Mouse (Mus musculus) naive thymus-derived CD4-positive, alpha-beta T cell, adult 2 months (primary cell): ENCODE data around the gene Ackr2.

ENCODE experiments used
- DNase-seq: peaks from one replicate; pipeline ENCODE4 v3.0.0-alpha.2; 2011; ENCODE audit warnings: low read depth

The Ackr2 gene

GRCm38 (mm10) chr9:121892057-121892687, 6.0 kb upstream of the Ackr2 start:
- no peak for DNase-seq

GRCm38 (mm10) chr9:121894447-121894846, 3.7 kb upstream of the Ackr2 start:
- DNase-seq: no peak

- DNase-seq: no peak
These were observed 2.7 kb upstream of the Ackr2 start for GRCm38 (mm10) chr9:121895392-121895993.

- DNase-seq: no peak
These were observed 1.3 kb upstream of the Ackr2 start for GRCm38 (mm10) chr9:121896820-121897219.

- DNase-seq: no peak
These were observed 1.2 kb downstream of the Ackr2 start for GRCm38 (mm10) chr9:121899306-121899705.

- DNase-seq: no peak
These were observed 2.2 kb downstream of the Ackr2 start for GRCm38 (mm10) chr9:121900282-121900855.

- DNase-seq: no peak
These were observed 3.9 kb downstream of the Ackr2 start for GRCm38 (mm10) chr9:121901710-121902700.

GRCm38 (mm10) chr9:121903476-121904305, 5.5 kb downstream of the Ackr2 start:
- no peak for DNase-seq

GRCm38 (mm10) chr9:121904319-121904718, 6.2 kb downstream of the Ackr2 start:
- DNase-seq: no peak

- no peak for DNase-seq
These were observed 6.8 kb downstream of the Ackr2 start for GRCm38 (mm10) chr9:121904946-121905345.

- DNase-seq: no peak
These were observed 7.5 kb downstream of the Ackr2 start for GRCm38 (mm10) chr9:121905556-121906185.

GRCm38 (mm10) chr9:121906456-121906855, 8.3 kb downstream of the Ackr2 start:
- DNase-seq: no peak

- DNase-seq: no peak
These were observed 9.4 kb downstream of the Ackr2 start for GRCm38 (mm10) chr9:121907356-121908070.

- DNase-seq: no peak
These were observed 10.2 kb downstream of the Ackr2 start for GRCm38 (mm10) chr9:121908321-121908720.

- DNase-seq: no peak
These were observed 11.5 kb downstream of the Ackr2 start for GRCm38 (mm10) chr9:121909635-121910034.

- DNase-seq: no peak
These were observed 13.0 kb downstream of the Ackr2 start for GRCm38 (mm10) chr9:121911196-121911595.

- no peak for DNase-seq
These were observed 14.6 kb downstream of the Ackr2 start for GRCm38 (mm10) chr9:121912786-121913185.

- DNase-seq: no peak
These were observed 16.1 kb downstream of the Ackr2 start for GRCm38 (mm10) chr9:121914226-121914757.

GRCm38 (mm10) chr9:121915056-121915455, 16.9 kb downstream of the Ackr2 start:
- no peak for DNase-seq

- DNase-seq: no peak
These were observed 17.9 kb downstream of the Ackr2 start, which contains the start of gene Cyp8b1 for GRCm38 (mm10) chr9:121916102-121916501. Cyp8b1 (minus strand) TSS chr9:121916305.
